Mouse (Mus musculus) G1E (cell line): Measurements from ENCODE around the gene Iqgap1. TPM values are rescaled to one million over a fixed set of nuclear protein-coding genes. Genes with fewer than 3 reads are reported as not detected.

Experiments used
- ATAC-seq: 2 replicates; pipeline ENCODE4 v1.8.0; 2016; ENCODE audit warnings: mild to moderate bottlenecking; ENCODE audit not compliant: insufficient number of reproducible peaks, poor library complexity, low FRiP score, severe bottlenecking; ENCODE audit errors: extremely low read depth
- DNase-seq: peaks from one replicate; pipeline ENCODE4 v3.0.0; 2012; ENCODE audit warnings: low spot score
- H3K27me3 ChIP-seq: 2 replicates; pipeline ENCODE4 v1.6.1; 2012; ENCODE audit warnings: mild to moderate bottlenecking, low read length, inconsistent platforms; ENCODE audit not compliant: insufficient read depth
- H3K36me3 ChIP-seq: replicated peaks from 2 replicates; pipeline ENCODE3; 2012; ENCODE audit warnings: mild to moderate bottlenecking, inconsistent platforms
- H3K4me1 ChIP-seq: 2 replicates; pipeline ENCODE4 v1.6.1; 2012; ENCODE audit warnings: low read depth, low read length, inconsistent platforms, mixed read lengths; ENCODE audit not compliant: insufficient read depth
- H3K4me3 ChIP-seq: 2 replicates; pipeline ENCODE4 v1.5.1; 2012; ENCODE audit warnings: low read depth, mild to moderate bottlenecking, inconsistent platforms, low read length, moderate library complexity, mixed read lengths
- H3K9me3 ChIP-seq: replicated peaks from 2 replicates; pipeline ENCODE4 v1.6.1; 2012; ENCODE audit warnings: inconsistent platforms
- CTCF ChIP-seq: IDR thresholded peaks from 2 replicates; pipeline ENCODE4 v1.5.1; 2012; ENCODE audit warnings: low read depth, low read length, inconsistent platforms, mixed read lengths
- GATA1 ChIP-seq: IDR thresholded peaks from 2 replicates; pipeline ENCODE4 v1.6.1; 2012; ENCODE audit warnings: borderline replicate concordance, low read length, inconsistent platforms, mixed read lengths
- GATA2 ChIP-seq: IDR thresholded peaks from 2 replicates; pipeline ENCODE4 v1.6.1; 2012; ENCODE audit warnings: low read depth, low read length, inconsistent platforms, borderline replicate concordance
- POLR2AphosphoS5 ChIP-seq: IDR thresholded peaks from 2 replicates; pipeline ENCODE4 v1.6.1; 2012; ENCODE audit warnings: low read depth, low read length, inconsistent platforms; ENCODE audit not compliant: insufficient replicate concordance
- TAL1 ChIP-seq: conservative IDR thresholded peaks from 2 replicates; pipeline ENCODE4 v1.6.1; 2012; ENCODE audit warnings: low read depth, low read length, inconsistent platforms, mixed read lengths
- polyA plus RNA-seq: library from polyadenylated mRNA; stranded (reverse); fragments of >175 nt; gene quantifications from 2 replicates; pipeline ENCODE4 v1.2.3, GENCODE M21; 2012
- total RNA-seq, 2 experiments: library from RNA; stranded (forward) in 1 of 2; stranded (reverse) in 1 of 2; fragments of 200-1000 nt in 1 of 2; fragments of >200 nt in 1 of 2; fragmentation: Nextera tagmentation in 1 of 2; gene quantifications; 2 replicates each; pipeline ENCODE4 v1.2.3; 2014 to 2017

The Iqgap1 gene
- total and polyA plus RNA-seq, 3 experiments, result 22.0 to 179 (median 174) TPM

DNA sequence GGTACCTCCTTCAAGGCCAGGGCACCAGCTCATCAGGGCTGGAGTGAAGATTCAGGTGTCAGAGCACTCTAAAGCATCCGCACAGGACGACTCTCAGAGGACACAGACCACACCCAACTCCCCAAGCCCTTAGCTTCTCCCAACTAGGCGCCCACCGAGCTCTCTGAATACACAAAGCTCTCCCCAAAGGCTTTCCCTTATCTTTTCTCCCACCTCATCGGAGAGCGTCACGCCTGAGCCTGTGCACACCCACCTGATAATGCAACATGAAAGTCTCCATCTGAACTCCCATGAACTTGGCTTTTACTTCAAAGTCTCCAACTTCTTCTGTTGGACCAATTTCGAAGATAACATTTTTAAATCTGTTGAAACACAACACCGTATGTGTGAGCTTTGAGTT lies 109.0 kb downstream of the Iqgap1 start:
- Histone ChIP-seq H3K27me3 (no peaks in the 10 kb centered on the region), H3K4me3 (no peak overlapping the region), H3K9me3 (no peaks in the 10 kb centered on the region), H3K4me1 (peaks cover 7% of the 10 kb centered on the region), H3K36me3 (peaks cover 95% of the 10 kb centered on the region)
- no peak for TF ChIP-seq GATA1
- no peak for TF ChIP-seq CTCF
- TF ChIP-seq GATA2, result no peak
- no peak for TF ChIP-seq POLR2AphosphoS5
- TF ChIP-seq TAL1, result no peak
- no peak for ATAC-seq
- DNase-seq, result no peak

DNA sequence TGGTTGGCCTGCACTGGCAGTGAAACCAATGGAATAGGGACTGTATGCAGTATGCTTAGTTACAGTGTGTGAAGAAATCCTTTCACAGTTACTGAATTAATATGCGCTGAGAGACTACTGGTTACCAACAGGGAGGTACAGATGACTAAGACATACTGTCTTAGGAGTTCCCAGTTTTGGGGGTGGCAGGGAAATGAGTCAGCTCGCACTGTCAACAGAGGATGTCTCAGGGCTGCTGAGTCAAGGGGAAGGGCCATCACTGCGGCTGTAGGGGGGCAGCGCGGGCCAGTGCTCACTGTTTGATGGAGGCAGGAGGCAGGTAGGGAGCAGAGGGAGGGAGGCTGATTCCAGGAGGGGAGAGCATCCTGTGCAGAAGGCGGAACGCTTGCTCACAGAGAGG lies 110.5 kb downstream of the Iqgap1 start:
- ATAC-seq (peak; percentile 60; the same call in 1 of the 2 replicates), DNase-seq (peak; percentile 6)
- Histone ChIP-seq H3K36me3 (peaks cover 91% of the 10 kb centered on the region), H3K9me3 (no peaks in the 10 kb centered on the region), H3K27me3 (no peaks in the 10 kb centered on the region), H3K4me1 (peaks cover 7% of the 10 kb centered on the region), H3K4me3 (no peak overlapping the region)
- TF ChIP-seq GATA1 (no peak), POLR2AphosphoS5 (no peak), CTCF (no peak), GATA2 (no peak)

DNA sequence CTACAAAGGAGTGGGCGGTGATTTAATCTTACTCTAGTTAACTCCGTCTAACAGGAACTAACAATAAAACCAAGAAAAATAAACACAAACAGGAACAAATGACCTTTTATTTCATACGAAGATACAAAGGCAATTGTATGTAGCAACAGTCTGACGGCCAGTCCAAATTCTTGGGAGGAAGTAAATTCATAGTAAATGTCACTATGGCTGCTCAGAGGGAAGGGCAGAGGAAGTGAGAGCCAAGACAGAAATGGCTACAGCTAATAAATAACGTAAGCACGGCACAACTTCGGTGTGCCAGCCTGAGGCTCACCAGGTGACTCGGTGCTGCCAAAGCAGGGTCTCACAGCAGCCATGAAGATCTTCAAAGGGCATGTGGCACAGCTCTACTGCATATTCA lies 114.3 kb downstream of the Iqgap1 start:
- DNase-seq, result no peak
- Histone ChIP-seq H3K4me1 (peaks cover 7% of the 10 kb centered on the region), H3K9me3 (no peaks in the 10 kb centered on the region), H3K36me3 (peaks cover 65% of the 10 kb centered on the region), H3K27me3 (no peaks in the 10 kb centered on the region), H3K4me3 (no peak overlapping the region)
- ATAC-seq, result no peak
- TF ChIP-seq GATA1 (no peak), GATA2 (no peak), TAL1 (no peak), POLR2AphosphoS5 (no peak), CTCF (no peak)

DNA sequence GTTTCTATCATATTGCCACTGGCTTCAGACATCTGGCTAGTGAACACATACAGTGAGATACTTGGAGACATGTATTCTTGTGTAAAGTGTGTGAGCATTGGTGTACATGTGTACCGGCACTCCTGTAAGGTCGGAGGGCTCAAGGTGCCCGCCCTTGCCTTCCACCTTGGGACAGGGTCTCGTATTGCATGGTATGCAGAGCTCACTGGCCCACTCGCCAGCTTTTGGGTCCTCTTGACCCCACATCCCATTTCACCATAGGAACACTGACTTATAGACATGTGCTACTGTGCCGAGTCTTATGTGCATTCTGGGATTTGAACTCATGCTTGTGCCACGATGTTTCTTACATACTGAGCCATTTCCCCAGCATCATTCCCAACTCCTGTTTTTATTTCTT lies 115.4 kb downstream of the Iqgap1 start:
- DNase-seq (no peak), ATAC-seq (no peak)
- Histone ChIP-seq H3K9me3 (no peaks in the 10 kb centered on the region), H3K4me3 (no peak overlapping the region), H3K36me3 (peaks cover 54% of the 10 kb centered on the region), H3K27me3 (no peaks in the 10 kb centered on the region), H3K4me1 (peaks cover 4% of the 10 kb centered on the region)
- TF ChIP-seq POLR2AphosphoS5 (no peak), GATA1 (no peak), CTCF (no peak), TAL1 (no peak), GATA2 (no peak)

DNA sequence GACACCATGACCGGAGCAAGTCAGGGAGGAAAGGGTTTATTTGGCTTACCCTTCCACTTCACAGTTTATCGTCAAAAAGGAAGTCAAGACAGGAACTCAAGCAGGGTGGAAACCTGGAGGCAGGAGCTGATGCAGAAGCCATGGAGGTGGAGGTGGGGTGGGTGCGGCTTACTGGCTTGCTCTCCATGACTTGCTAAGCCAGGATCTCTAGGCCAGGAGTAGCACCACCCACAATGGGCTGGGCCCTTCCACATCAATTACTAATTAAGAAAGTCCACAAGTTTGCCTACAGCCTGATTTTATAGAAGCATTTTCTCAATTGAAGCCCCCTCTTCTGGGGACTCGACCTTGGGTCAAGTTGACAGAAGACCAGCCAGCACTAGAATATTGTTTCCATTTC lies 121.7 kb downstream of the Iqgap1 start:
- TF ChIP-seq CTCF (no peak), GATA2 (no peak), TAL1 (no peak), GATA1 (no peak), POLR2AphosphoS5 (no peak)
- Histone ChIP-seq H3K36me3 (peaks cover 5% of the 10 kb centered on the region), H3K4me3 (no peak overlapping the region), H3K27me3 (no peaks in the 10 kb centered on the region), H3K4me1 (peaks cover 33% of the 10 kb centered on the region), H3K9me3 (no peaks in the 10 kb centered on the region)
- ATAC-seq, result no peak
- no peak for DNase-seq

DNA sequence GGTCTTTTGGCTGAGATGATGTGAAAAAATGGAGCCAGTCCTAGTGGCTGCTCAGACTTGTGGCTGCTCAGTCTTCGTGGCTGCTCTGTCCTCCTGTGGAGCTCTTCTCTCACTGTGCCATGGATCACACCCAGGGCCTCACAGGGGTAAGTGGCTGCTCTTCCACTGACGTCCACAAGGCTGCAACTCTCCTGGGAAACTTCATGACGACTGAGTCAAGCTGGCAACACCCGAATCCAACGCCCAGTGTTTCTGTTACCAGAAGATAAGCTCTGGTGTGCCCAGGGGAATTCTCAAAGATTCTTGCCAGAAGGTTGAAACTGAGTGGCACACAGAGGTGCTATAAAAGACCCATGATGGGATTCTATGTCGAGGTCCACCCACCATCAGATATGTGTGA lies 123.3 kb downstream of the Iqgap1 start:
- Histone ChIP-seq H3K36me3 (no peaks in the 10 kb centered on the region), H3K4me3 (no peak overlapping the region), H3K27me3 (no peaks in the 10 kb centered on the region), H3K9me3 (peaks cover 9% of the 10 kb centered on the region), H3K4me1 (peaks cover 46% of the 10 kb centered on the region)
- DNase-seq (no peak), ATAC-seq (no peak)
- TF ChIP-seq TAL1, result peak; percentile 21; the same call in 1 of the 2 replicates
- TF ChIP-seq CTCF, result no peak

DNA sequence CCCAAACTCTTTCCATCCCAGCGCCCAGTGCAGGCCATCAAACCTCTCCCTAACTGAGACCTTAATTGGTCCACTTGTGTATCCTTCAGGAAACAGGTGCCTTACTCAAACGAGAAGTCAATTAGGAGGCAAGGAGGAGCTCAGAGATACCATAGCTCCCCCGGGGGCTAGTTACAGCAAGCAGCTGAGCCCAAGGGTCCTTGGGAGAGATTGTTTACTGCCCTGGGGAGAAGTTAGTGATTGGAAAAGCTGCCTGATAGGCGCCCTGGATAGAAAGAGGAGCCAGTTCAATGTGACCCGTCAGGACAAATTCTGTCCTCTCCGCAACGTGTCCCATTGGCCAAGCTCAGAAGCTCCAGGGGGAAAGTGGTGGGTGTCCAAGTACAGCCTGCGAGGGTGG lies 126.1 kb downstream of the Iqgap1 start:
- Histone ChIP-seq H3K9me3 (peaks cover 9% of the 10 kb centered on the region), H3K27me3 (no peaks in the 10 kb centered on the region), H3K4me1 (peaks cover 72% of the 10 kb centered on the region), H3K4me3 (no peak overlapping the region), H3K36me3 (no peaks in the 10 kb centered on the region)
- DNase-seq, result no peak
- no peak for TF ChIP-seq POLR2AphosphoS5
- TF ChIP-seq TAL1, result no peak
- TF ChIP-seq GATA1, result no peak
- TF ChIP-seq CTCF, result no peak
- TF ChIP-seq GATA2, result no peak
- no peak for ATAC-seq
